Mouse (Mus musculus): ENCODE results near the gene Dnajc1. TPM values are rescaled to one million over a fixed set of nuclear protein-coding genes. Genes with fewer than 3 reads are reported as not detected.

Dnajc1 gene
- polyA plus RNA-seq, 1 experiment from 2014 or later = 40.4 TPM

GRCm38 (mm10) chr2:18209948-18210347 lies 182.7 kb downstream of the Dnajc1 start:
- H3K9me3 ChIP-seq (replicated peaks; ENCODE audit: control insufficient read depth, low read length) = no peaks in the 10 kb centered on the region
- H3K4me2 ChIP-seq (ENCODE audit: low read depth, low read length) = no peak overlapping the region
- no peak for ATAC-seq (ENCODE audit: insufficient read depth, low FRiP score)
- no peak overlapping the region for H3K4me3 ChIP-seq (replicated peaks; ENCODE audit: low read length)
- no peak overlapping the region for H3K9ac ChIP-seq (ENCODE audit: low read length)
- H3K27me3 ChIP-seq (ENCODE audit: control insufficient read depth, insufficient read depth, low read length) = no peaks in the 10 kb centered on the region
- 79% methylated on average over 4 of the region's 4 CpGs for WGBS
- H3K36me3 ChIP-seq (ENCODE audit: control insufficient read depth, insufficient read depth, low read length) = peaks cover 40% of the 10 kb centered on the region
- H3K27ac ChIP-seq (ENCODE audit: low read length) = no peak overlapping the region
- peaks cover 2% of the 10 kb centered on the region; the same call in 1 of the 2 replicates for H3K4me1 ChIP-seq (ENCODE audit: control insufficient read depth, insufficient read depth, low read length)

DNA sequence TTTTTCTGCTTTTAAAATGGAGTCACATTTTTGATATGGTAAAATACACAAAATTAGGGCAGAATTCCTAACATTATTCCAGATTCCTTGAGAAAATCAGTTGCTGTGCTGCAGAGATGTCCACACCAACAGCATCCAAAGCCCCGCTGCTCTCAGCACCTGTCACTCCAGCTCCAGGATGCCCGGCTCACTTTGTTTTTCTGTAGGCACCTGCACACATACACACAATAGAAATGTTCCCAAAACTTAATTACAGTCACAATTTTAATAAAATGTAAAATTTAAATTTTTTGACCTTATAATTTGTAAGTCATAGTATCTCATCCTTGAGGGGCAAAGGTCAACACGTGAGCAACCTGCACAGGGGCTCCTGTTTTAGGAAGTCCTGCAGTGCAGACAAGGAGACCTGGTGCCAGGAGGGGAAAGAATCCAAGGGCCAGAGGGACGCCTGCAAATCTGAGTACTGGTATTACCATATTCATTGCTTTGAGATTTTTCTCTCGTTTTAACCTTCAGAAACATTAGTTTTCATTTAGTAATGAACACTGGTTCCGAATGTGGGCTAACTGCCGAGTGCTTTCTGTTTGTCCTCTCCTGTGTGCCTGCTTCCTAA lies 183.3 kb downstream of the Dnajc1 start:
- Histone ChIP-seq H3K4me2 (ENCODE audit: low read depth, low read length) (no peak overlapping the region), H3K9me3 (replicated peaks; ENCODE audit: control insufficient read depth, low read length) (no peaks in the 10 kb centered on the region), H3K27ac (ENCODE audit: low read length) (no peak overlapping the region), H3K4me3 (replicated peaks; ENCODE audit: low read length) (no peak overlapping the region), H3K9ac (ENCODE audit: low read length) (no peak overlapping the region), H3K4me1 (ENCODE audit: control insufficient read depth, insufficient read depth, low read length) (peaks cover 2% of the 10 kb centered on the region; the same call in 1 of the 2 replicates), H3K36me3 (ENCODE audit: control insufficient read depth, insufficient read depth, low read length) (peaks cover 35% of the 10 kb centered on the region), H3K27me3 (ENCODE audit: control insufficient read depth, insufficient read depth, low read length) (no peaks in the 10 kb centered on the region)
- ATAC-seq (ENCODE audit: insufficient read depth, low FRiP score) = no peak
- 84% methylated on average over 7 of the region's 7 CpGs for WGBS

- 73% methylated on average over 6 of the region's 6 CpGs for WGBS
- no peak overlapping the region for H3K4me2 ChIP-seq (ENCODE audit: low read depth, low read length)
- no peak overlapping the region for H3K27ac ChIP-seq (ENCODE audit: low read length)
- H3K9me3 ChIP-seq (replicated peaks; ENCODE audit: control insufficient read depth, low read length) = no peaks in the 10 kb centered on the region
- no peak for ATAC-seq (ENCODE audit: insufficient read depth, low FRiP score)
- H3K4me3 ChIP-seq (replicated peaks; ENCODE audit: low read length) = no peak overlapping the region
- no peaks in the 10 kb centered on the region for H3K27me3 ChIP-seq (ENCODE audit: control insufficient read depth, insufficient read depth, low read length)
- peaks cover 33% of the 10 kb centered on the region for H3K36me3 ChIP-seq (ENCODE audit: control insufficient read depth, insufficient read depth, low read length)
- H3K9ac ChIP-seq (ENCODE audit: low read length) = no peak overlapping the region
- H3K4me1 ChIP-seq (ENCODE audit: control insufficient read depth, insufficient read depth, low read length) = peaks cover 2% of the 10 kb centered on the region; the same call in 1 of the 2 replicates
Observed at GRCm38 (mm10) chr2:18208578-18208977, 184.1 kb downstream of the Dnajc1 start.

DNA sequence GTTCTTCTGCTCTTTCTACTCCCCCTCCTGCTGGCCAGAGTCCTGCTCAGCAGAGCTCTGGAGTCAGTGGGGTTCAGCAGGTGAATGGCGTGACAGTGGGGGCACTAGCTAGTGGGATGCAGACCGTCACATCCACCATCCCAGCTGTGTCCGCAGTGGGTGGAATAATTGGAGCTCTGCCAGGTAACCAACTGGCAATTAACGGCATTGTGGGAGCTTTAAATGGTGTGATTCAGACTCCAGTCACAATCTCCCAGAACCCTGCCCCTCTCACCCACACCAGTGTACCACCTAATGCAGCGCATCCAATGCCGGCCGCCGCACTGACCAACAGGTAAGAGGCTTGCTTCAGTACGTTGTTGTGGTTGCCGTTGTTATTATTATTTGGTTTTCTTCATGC lies 185.8 kb downstream of the Dnajc1 start:
- Histone ChIP-seq H3K27me3 (ENCODE audit: control insufficient read depth, insufficient read depth, low read length) (no peaks in the 10 kb centered on the region), H3K4me3 (replicated peaks; ENCODE audit: low read length) (no peak overlapping the region), H3K9ac (ENCODE audit: low read length) (no peak overlapping the region), H3K9me3 (replicated peaks; ENCODE audit: control insufficient read depth, low read length) (no peaks in the 10 kb centered on the region), H3K36me3 (ENCODE audit: control insufficient read depth, insufficient read depth, low read length) (peaks cover 33% of the 10 kb centered on the region), H3K4me2 (ENCODE audit: low read depth, low read length) (no peak overlapping the region), H3K27ac (ENCODE audit: low read length) (no peak overlapping the region), H3K4me1 (ENCODE audit: control insufficient read depth, insufficient read depth, low read length) (peaks cover 2% of the 10 kb centered on the region; the same call in 1 of the 2 replicates)
- 83% methylated on average over 10 of the region's 10 CpGs for WGBS
- ATAC-seq (ENCODE audit: insufficient read depth, low FRiP score) = no peak

DNA sequence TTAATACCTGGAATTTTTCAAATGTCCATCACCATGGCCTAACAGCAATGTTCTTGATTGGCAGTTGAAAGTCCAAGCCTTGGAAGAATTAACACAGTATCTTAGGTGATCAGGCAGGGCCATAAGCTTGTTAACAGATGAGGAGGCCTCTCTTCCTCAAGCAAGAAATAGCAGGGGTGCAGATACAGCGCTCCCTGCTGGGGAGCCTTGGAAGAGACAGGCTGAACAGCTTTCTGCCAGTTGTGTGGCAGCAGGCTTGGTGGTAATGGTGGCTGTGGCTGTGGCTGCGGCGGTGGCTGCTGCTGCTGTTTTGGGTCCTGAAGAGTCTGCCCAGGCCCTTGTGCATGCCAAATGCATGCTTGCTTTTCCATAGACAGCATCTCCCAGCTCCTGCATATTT lies 187.5 kb downstream of the Dnajc1 start:
- no peaks in the 10 kb centered on the region for H3K27me3 ChIP-seq (ENCODE audit: control insufficient read depth, insufficient read depth, low read length)
- no peak overlapping the region for H3K4me2 ChIP-seq (ENCODE audit: low read depth, low read length)
- no peaks in the 10 kb centered on the region for H3K9me3 ChIP-seq (replicated peaks; ENCODE audit: control insufficient read depth, low read length)
- no peak overlapping the region for H3K27ac ChIP-seq (ENCODE audit: low read length)
- H3K36me3 ChIP-seq (ENCODE audit: control insufficient read depth, insufficient read depth, low read length) = peaks cover 30% of the 10 kb centered on the region
- H3K9ac ChIP-seq (ENCODE audit: low read length) = no peak overlapping the region
- peaks cover 2% of the 10 kb centered on the region; the same call in 1 of the 2 replicates for H3K4me1 ChIP-seq (ENCODE audit: control insufficient read depth, insufficient read depth, low read length)
- WGBS = 75% methylated on average over 3 of the region's 3 CpGs
- ATAC-seq (ENCODE audit: insufficient read depth, low FRiP score) = no peak
- no peak overlapping the region for H3K4me3 ChIP-seq (replicated peaks; ENCODE audit: low read length)

- no peak for ATAC-seq (ENCODE audit: insufficient read depth, low FRiP score)
- H3K9me3 ChIP-seq (replicated peaks; ENCODE audit: control insufficient read depth, low read length) = no peaks in the 10 kb centered on the region
- H3K4me2 ChIP-seq (ENCODE audit: low read depth, low read length) = no peak overlapping the region
- H3K4me3 ChIP-seq (replicated peaks; ENCODE audit: low read length) = no peak overlapping the region
- peaks cover 16% of the 10 kb centered on the region for H3K36me3 ChIP-seq (ENCODE audit: control insufficient read depth, insufficient read depth, low read length)
- no peaks in the 10 kb centered on the region for H3K27me3 ChIP-seq (ENCODE audit: control insufficient read depth, insufficient read depth, low read length)
- no peak overlapping the region for H3K27ac ChIP-seq (ENCODE audit: low read length)
- H3K9ac ChIP-seq (ENCODE audit: low read length) = no peak overlapping the region
- H3K4me1 ChIP-seq (ENCODE audit: control insufficient read depth, insufficient read depth, low read length) = peaks cover 1% of the 10 kb centered on the region; the same call in 1 of the 2 replicates
- WGBS = 92% methylated on average over 4 of the region's 4 CpGs
Observed at GRCm38 (mm10) chr2:18202923-18203322, 189.7 kb downstream of the Dnajc1 start.

- no peak overlapping the region for H3K4me2 ChIP-seq (ENCODE audit: low read depth, low read length)
- H3K9ac ChIP-seq (ENCODE audit: low read length) = no peak overlapping the region
- no peak overlapping the region for H3K4me3 ChIP-seq (replicated peaks; ENCODE audit: low read length)
- no peak for ATAC-seq (ENCODE audit: insufficient read depth, low FRiP score)
- no peaks in the 10 kb centered on the region for H3K27me3 ChIP-seq (ENCODE audit: control insufficient read depth, insufficient read depth, low read length)
- WGBS = 82% methylated on average over 1 of the region's 1 CpGs
- no peaks in the 10 kb centered on the region for H3K4me1 ChIP-seq (ENCODE audit: control insufficient read depth, insufficient read depth, low read length)
- H3K9me3 ChIP-seq (replicated peaks; ENCODE audit: control insufficient read depth, low read length) = no peaks in the 10 kb centered on the region
- H3K27ac ChIP-seq (ENCODE audit: low read length) = no peak overlapping the region
- peaks cover 18% of the 10 kb centered on the region for H3K36me3 ChIP-seq (ENCODE audit: control insufficient read depth, insufficient read depth, low read length)
Observed at GRCm38 (mm10) chr2:18201820-18202462, 190.7 kb downstream of the Dnajc1 start.

DNA sequence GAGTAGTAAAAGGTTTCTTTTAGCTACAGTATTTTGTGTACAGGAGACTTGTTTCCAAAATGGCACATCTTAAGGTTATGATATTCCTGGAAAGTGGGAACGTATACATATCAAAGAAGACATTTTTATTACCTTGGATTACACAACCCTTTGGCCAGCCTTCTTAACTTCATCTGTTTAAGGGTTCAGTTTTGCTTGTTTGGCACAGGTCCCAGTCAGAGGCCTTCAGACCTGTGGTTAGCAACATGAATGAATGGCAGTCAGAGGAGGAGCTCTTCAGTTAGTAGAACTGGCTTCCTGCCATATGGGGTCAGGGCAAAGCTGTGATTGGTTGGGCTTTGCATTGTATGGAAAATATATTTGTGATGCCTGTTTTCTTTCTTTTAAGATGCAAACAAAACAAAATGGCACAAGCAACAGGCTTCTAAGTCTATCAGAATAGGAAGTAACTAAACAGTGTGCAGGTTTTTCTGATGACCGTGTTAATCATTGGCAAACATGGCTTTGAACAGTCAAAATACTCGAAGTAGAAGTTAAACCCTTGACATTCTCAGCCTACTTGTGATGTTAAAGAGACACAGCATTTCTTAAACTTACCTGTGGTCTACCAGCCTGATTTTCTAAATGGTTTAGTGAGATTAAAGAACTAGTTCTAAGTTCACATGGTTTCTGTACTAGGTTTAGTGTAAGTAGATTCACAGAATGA lies 196.8 kb downstream of the Dnajc1 start:
- ATAC-seq (ENCODE audit: insufficient read depth, low FRiP score) = peak; percentile 86
- H3K4me2 ChIP-seq (ENCODE audit: low read depth, low read length) = no peak overlapping the region
- H3K27ac ChIP-seq (ENCODE audit: low read length) = peak overlapping the region; percentile 6; the same call in 1 of the 2 replicates
- no peak overlapping the region for H3K9ac ChIP-seq (ENCODE audit: low read length)
- 54% methylated on average over 3 of the region's 3 CpGs for WGBS
- 0 out of 2 replicates have a peak, but pooled peaks cover 3% of the 10 kb centered on the region for H3K4me1 ChIP-seq (ENCODE audit: control insufficient read depth, insufficient read depth, low read length)
- H3K4me3 ChIP-seq (replicated peaks; ENCODE audit: low read length) = no peak overlapping the region
- H3K9me3 ChIP-seq (replicated peaks; ENCODE audit: control insufficient read depth, low read length) = no peaks in the 10 kb centered on the region
- H3K27me3 ChIP-seq (ENCODE audit: control insufficient read depth, insufficient read depth, low read length) = no peaks in the 10 kb centered on the region
- H3K36me3 ChIP-seq (ENCODE audit: control insufficient read depth, insufficient read depth, low read length) = peaks cover 8% of the 10 kb centered on the region

DNA sequence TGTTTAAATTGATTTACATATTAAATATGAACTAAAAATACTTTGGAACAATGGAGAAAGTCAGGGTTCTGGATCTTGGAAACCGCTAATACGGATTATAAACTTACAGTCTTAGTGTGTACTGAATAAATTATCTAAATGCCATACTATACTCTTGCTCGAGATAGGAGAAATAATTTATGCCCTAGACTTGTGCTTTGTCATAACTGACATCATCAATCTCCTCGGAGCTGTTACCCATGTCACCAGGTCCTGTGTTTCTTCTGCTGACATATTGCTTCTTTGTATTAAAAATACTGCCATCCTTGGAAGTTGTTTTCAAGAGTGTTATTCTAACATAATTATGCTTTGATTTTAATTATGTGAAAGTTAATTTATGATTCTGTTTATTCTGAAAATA lies 197.3 kb downstream of the Dnajc1 start:
- Histone ChIP-seq H3K4me1 (ENCODE audit: control insufficient read depth, insufficient read depth, low read length) (0 out of 2 replicates have a peak, but pooled peaks cover 3% of the 10 kb centered on the region), H3K4me2 (ENCODE audit: low read depth, low read length) (no peak overlapping the region), H3K27me3 (ENCODE audit: control insufficient read depth, insufficient read depth, low read length) (no peaks in the 10 kb centered on the region), H3K9ac (ENCODE audit: low read length) (no peak overlapping the region), H3K36me3 (ENCODE audit: control insufficient read depth, insufficient read depth, low read length) (peaks cover 8% of the 10 kb centered on the region), H3K4me3 (replicated peaks; ENCODE audit: low read length) (no peak overlapping the region), H3K9me3 (replicated peaks; ENCODE audit: control insufficient read depth, low read length) (no peaks in the 10 kb centered on the region), H3K27ac (ENCODE audit: low read length) (no peak overlapping the region)
- no peak for ATAC-seq (ENCODE audit: insufficient read depth, low FRiP score)
- 69% methylated on average over 4 of the region's 4 CpGs for WGBS
